Mouse (Mus musculus) adrenal gland, postnatal 10 days (tissue): ENCODE results near the gene Dazap1. TPM values are rescaled to one million over a fixed set of nuclear protein-coding genes. Genes with fewer than 3 reads are reported as not detected.

Experiments used
- DNase-seq: peaks from one replicate; pipeline ENCODE4 v3.0.0; 2021; ENCODE audit warnings: mixed read lengths
- total RNA-seq, 2 experiments: library from RNA; stranded (reverse); gene quantifications; 2 replicates each; pipeline ENCODE4 v1.2.3; 2021

Gene Dazap1
- total RNA-seq, 2 experiments from 2014 or later: 93.6 to 121 TPM

DNA sequence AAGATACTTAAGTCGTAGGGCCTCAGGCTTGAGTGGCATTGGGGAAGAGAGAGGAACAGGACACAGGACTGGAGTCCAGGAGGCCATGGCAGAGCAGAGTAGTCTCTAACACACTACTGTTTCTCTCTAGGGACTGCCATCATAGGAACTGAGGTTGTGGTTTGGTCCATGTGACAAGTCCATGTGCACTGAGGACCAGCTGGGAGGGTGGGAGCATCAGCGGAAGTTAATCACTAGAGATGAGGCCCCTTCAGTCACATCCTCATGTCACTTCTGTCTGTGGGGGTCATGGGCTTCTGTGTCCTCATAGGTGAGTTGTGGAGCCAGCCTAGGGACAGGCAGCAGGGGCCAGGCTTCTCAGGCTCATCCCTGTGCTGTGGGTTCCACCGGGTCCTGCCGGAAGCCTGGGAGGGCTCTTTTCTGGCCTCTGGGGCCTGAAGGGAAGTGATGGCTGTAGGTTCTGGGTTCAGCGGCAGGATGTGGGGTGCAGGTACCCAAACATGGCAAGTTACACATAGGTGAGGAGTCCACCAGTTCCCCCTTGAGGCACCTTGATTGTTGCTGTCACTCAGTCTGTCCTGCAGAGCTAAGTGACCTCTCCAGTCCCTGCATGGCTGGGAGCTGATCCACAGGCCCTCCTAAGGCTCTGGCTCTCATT, 10.0 kb downstream of the Dazap1 start:
- no peak for DNase-seq

DNA sequence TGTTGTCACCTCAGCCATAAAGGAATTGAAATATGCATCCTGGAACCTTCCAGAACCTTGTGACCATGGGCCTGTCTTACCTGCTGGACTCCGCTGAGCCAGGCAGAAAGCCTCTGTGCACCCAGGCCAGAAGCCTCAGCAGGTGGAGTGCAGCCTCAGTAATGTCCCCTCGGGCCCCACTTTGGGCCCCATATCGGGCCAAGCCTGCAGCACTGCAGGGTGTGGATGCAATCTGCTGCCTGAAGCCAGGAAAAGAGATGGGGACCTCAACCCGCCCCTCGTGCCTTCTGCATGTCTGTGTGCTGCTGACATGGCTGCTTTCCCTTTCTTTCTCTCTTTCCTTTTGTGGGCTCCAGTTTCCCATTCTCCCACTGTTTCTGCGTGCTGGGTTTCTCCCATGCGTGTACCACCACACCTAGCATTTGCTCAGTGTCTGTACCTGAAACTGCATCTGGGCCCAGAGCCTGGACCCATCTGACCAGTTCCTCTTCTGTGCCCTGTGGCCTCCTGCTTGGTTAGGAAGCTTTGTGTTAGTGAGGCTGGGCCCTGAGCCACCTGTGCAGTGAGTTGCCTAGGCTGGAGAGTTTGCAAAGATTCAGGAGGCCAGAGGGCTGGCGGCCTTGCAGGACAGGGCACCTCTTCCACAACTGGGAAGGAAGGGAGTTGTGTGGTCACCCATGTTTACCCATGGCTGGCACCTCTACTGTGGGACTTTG, 10.7 kb downstream of the Dazap1 start:
- DNase-seq: no peak

DNA sequence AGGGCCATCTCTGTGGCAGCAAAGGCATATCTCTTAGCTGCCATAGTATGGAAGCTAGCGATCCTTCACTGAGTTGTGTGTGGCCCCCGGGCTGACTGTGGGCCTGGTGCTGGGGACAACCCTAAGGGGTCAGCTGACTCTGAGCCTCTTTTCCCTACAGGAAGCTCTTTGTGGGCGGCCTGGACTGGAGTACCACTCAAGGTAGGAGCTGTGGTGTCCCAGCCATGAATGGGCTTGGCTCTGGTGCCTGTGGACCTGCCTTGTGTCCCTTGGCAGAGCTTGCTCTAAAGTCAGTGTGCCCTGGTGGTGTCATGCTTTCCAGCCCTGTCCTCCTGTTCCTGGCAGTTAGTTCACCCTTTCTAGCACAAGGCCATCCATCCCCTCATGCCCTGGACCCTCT, 12.6 kb downstream of the Dazap1 start:
- no peak for DNase-seq

DNA sequence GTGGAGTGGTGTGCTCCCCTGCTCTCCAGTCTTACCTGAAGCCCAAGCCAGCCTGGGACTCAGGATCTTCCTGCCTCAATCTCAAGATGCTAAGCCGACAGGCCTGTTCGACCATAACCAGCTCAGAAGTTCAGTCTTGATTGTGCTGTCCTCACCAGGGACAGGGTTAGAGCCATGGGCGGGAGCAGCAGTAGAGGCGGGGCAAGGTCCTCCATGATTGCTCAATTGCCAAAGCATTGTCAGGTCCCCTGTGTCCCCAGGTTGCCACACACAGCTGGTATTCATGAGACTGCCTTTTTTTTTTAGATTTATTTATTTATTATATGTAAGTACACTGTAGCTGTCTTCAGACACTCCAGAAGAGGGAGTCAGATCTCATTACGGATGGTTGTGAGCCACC, 15.0 kb downstream of the Dazap1 start:
- no peak for DNase-seq

DNA sequence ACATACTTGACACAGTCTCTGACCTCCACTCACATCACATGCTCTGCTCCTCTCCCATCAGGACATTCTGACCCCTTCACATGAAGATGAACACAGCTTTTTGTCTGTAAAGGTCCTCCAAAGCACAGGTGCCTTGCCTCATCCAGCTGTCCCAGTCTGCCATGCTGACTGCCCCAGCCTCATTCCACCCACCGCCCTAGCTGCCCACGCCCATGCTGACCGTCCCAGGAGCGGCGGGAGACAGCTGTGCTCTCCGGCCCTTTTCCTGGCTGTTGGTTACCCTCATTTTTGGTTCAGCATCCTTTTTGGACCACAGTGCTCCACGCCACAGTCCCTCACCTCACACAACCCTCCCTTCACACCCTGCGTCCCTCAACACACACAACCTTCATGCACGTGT, 17.1 kb downstream of the Dazap1 start:
- no peak for DNase-seq

DNA sequence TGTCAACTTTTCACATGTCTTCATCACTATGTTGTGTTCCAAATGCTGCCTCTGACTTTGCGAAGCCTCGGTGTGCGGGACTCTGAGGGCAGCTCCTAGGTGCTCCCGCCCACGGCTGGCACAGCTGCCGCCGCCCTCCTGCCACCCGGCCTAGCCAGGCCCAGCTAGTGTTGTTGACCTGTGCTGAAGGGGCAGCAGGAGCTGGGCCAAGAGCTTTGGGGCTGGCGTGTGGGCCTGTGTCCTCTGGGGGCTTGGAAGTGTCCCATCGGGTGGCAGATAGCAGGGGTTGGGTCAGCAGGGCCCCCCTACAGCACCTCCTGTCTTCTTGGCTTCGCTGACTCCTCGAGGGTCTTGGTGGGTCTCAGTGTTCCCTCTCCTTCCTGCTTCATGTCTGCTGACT, 18.0 kb downstream of the Dazap1 start:
- no peak for DNase-seq

DNA sequence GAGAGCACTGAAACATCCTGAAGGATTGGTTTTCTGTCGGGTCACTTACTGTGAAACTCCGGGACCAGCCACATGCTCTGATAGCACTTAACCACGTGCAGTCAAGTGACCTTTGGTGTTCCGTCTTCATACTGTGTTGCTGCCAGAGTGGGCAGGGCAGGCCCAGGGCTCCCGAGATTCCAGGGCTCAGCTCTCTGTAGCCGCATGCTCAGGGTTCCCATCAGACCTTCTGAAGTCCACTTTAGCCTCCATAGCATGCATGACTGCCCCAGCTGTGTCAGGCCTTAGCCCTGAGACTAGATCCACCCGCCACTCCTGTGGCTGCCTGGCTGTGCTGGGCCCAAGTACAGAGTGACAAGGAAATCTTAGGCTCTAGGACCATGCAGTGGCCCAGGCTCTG, 20.0 kb downstream of the Dazap1 start:
- DNase-seq: peak; percentile 70

DNA sequence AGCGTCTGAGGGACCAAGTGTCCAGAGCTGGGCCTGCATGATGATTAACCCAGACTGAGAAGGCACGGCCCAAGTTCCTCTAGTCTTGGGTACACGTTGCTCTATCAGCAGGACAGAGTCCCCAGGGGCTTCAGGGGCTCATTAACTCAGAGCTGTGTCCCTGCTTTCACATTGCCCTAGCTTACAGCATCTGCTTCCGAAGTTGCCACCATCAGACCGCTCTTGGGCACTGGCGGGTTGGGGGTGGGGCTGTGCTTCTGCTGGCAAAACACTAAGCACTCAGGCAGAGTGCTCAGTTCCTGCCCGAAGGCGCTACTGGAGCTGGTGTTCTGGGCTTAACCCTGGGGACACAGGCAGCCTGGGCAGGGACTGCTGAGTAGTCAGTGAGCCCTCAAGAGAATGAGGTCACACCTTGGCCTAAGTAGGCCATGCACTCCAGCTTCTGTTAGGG, 20.7 kb downstream of the Dazap1 start:
- DNase-seq: peak; percentile 83

DNA sequence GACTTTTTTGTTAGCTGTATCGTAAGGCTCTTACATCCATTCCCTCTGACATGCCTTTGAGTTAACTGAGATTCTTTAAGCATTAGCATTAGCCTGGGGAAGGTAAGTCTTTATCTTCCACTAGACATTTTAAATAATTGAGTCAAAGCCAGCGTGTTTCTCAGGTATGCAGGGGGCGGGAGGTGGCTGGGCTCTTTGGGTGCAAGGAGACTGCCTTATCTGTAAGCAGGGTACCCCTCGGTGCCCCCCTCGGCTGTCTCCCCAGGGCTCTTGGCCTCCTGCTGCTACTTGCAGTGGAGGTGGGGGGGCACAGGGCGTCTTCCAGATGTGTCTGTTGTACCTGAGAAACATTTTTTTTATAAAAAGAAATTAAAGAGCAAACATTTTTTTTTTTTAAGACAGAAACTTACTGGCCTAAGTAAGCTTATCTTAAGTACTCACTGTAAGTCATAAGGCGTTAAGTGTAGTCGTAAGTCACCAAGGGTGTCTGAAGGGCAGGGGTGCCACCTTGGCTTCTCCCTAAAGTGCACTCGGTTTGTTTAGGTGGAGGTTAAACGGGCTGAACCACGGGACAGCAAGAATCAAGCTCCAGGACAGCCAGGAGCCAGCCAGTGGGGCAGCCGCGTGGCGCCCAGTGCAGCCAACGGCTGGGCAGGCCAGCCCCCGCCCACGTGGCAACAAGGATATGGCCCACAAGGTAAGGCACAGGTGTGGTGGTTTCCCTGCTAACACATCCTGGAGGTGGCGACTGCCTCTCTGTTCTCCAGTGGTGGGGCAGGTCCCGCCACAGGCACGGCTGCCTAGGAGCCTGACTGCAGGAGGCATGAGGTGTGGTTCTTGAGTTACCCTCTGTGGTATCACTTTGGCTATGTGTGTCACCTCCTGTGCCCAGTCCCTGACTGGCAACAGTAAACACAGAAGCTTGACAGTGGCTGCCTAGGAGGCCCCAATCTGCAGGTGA, 21.5 kb downstream of the Dazap1 start:
- no peak for DNase-seq

DNA sequence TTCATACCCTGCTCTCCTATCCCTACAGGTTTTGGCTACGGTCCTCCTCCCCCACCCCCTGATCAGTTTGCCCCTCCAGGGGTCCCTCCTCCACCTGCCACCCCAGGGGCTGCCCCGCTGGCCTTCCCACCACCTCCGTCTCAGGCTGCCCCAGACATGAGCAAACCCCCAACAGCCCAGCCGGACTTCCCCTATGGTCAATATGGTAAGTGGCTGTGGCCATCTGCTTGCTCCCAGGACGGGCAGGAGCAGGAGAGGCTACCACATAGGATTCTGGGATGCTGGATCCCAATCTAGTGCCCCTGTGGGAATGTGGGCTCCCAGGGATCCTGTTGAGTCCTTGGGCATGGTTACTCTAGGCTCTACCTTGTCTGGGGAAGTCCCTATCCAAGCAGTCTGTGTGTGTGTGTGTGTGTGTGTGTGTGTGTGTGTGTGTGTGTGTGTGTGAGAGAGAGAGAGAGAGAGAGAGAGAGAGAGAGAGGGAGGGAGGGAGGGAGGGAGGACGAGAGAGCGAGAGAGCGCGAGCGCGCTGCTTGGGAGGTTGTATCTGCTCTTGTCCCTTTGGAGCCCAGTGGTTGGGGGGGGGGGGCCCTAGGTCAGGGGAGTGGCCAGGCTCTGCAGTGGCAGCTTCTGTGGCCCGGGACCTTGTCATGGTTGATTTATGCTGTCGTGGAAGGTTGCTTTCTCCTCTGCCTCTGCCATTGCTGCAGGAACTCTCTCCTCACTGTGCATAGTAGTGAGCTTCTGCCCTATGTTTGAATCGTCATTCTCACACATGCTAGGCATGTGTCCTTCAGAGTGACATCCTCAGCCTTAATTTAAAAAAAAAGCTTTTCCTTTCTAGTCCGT, 24.2 kb downstream of the Dazap1 start:
- peak; percentile 78 for DNase-seq

DNA sequence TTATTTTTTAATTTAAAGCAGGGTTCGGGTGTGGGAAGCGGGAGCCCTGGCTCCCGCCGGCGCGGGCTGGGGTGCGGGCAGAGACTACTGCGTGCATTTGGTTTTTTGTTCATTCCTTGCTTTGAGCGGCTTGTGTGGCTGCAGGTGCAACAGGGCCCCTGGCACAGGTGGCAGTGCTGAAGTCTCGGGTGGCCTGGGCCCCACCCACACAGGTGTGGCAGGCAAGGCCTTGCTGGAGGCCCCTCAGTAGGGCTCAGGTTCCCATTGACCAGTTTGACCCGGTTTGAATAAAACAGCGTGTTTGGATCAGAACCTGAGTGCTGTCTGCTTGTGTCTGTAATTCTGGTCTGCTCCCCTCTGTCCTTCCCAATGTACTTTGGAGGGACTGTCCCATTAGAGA, 26.8 kb downstream of the Dazap1 start:
- DNase-seq: no peak

DNA sequence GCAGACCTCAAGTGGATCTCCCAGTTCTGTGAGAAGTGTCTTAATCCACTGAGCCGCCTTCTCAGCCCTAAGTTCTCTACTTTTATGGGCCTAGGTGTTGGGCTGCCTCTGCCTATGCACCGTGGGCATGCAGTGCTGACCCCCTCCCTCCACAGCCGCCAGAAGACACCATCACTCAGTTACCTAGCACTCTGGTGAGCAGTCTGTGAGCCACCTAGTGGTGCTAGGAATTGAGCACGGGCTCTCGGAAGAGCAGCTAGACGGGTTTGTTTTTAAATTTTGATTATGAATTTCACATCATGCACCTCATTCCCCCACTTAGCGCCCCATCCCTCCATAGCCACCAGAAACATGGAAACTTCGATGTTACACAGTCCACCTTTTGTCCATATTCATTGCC, 27.4 kb downstream of the Dazap1 start:
- DNase-seq: no peak

DNA sequence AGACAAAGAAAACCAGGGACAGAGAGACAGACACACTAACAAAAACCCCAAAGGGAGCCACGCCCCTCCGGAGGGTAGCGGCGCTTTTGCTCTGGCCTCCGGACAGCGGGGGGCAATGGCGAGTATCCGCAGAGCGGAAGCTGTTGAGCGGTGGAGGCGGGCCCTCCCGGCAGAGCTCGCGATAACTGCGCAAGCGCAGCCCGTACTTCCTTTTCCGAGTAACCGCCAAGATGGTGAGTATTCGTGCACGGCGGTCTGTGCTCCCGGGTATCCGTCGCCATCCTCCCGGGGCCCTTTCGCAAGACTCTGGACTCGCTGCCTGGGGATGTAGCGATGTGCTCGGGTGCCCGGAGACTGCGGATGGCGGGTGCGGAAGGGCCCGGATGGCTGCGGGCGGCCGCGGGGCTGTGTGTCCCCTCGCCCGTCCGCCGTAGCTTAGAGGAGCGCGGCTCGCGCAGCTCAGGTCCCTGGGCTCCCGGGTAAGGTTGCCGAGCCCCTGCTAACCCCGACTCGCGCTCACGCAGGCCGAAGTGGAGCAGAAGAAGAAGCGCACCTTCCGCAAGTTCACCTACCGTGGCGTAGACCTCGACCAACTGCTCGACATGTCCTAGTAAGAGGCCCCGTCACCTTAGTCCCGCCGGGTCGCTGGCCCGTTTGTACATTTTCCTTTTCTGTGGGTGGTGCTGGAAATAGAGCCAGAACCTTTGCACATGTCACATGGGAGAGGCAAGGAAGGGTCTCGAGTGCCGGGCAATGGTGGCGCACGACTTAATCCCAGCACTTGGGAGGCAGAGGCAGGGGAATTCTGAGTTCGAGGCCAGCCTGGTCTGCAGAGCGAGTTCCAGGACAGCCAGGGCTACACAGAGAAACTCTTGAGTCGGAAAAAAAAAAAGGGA, 31.2 kb downstream of the Dazap1 start, which contains the start of gene Rps15:
Gene Rps15 (plus strand): TSS at position 203 of the 896 bp plus-strand sequence.
- peak; percentile 97 for DNase-seq

DNA sequence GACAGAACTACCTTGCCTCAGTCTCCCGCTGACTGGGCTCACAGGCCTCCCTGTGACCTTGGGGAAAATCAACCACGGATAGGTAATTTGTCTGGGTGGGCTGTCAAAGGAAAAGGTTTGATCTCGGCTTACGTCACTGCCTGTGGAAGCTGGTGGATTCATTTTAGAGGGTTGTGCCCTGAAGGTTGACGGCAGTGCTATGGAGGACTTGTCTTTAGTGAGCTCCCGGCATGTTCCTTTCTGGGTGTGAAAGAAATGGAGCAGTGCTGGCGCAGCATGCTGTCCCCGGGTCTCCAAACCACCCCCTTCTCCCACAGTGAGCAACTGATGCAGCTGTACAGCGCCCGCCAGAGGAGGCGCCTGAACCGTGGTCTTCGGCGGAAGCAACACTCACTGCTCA, 32.0 kb downstream of the Dazap1 start:
- DNase-seq: no peak

DNA sequence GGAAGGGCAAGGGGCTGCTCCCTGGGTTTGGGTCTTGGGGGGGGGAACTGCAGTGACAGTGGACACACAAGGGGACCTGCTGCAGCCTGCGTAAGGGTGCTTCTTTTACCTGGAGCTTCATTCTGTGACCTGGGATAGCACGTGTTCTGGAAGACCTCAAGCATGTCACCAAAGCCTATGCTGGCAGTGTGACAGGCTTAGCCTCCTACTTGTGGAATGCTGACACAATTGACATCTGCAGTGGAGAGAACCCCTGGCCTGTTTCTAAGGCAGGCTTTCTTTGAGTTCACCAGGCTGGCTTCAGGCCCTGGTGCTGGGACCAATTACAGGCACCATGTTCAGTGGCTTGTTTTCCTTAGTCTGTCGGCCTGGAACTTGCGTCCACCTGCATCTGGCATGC, 33.0 kb downstream of the Dazap1 start:
- DNase-seq: no peak

DNA sequence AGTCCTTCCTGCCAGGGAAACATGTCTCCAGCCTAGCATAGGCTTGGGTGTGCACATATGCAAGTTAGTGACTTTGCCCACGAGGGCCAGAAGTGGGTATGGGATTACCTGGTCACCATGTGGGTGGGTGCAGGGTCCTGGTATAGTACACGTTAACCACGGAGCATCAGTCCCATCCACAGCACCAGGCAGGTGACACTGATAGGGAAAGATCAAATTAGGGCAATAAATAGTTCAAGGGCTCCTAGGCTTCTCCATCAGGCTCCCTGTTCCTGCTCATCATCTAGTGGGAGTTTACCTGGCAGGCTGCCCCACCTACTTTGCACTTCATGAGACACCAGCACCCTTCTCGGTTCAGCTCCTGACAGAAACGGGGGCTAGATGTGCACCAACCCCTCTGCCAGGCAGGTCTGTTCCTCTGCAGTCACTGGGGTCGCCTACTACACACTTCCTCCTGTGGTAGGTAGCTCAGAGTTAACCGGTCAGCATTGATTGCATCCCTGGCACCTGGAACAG, 33.6 kb downstream of the Dazap1 start:
- DNase-seq: no peak

DNA sequence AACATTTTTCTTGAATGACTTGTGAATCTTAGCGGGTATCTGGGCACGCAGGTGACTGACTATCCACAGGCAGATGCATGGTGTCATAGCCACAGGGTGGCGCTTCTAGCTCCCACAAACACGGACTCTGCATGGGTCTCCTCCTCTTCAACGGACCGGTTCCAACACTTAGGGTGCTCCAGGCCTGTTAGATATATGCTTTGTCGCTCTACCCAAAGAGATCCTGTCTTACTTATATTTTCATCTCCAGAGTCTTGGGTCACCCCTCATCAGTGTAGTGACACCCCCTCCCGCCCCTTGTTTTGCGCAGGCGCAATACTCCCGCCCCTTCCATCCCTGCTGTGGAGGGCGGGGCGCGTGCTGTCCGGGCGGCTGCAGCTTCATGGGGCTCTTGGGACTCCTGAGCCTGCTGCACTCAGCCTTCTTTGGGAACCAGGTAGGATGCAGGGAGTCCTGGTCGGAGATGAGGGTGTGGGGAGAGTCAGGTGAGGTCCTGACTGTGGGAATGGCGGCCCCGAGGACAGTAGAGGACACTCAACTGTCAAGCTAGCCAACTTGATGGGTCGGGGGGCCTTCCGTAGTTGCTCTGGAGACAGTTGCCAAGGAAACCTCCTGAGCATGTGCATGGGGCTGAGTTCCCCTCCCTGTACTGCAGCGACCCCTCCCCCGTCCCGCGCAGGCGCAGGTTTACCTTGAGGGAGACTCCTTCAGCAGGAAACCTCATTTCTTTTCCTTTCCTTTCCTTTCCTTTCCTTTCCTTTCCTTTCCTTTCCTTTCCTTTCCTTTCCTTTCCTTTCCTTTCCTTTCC, 34.5 kb downstream of the Dazap1 start, which contains the start of gene Apc2:
Gene Apc2 (plus strand): TSS at position 360 of the 808 bp plus-strand sequence.
- DNase-seq: peak; percentile 76

DNA sequence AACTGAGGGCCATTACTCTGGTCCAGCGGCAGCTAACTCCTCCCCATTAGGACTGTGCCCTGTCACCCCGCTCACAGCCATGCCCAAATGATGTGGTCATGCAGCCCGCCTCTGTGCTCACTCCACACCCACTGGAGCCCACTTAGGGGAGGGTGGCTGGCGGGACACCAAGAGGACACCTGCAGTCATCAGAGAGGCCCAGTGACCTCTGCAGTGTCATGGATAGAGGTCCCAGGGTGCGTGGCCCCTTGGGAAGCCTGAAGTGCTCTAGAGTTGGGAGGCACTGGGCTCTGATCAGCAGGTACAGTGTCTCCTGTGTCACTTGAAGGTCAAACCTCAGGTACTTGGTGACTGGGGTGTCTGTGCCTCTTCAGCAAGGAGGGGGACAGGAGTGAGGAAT, 35.5 kb downstream of the Dazap1 start:
- no peak for DNase-seq

DNA sequence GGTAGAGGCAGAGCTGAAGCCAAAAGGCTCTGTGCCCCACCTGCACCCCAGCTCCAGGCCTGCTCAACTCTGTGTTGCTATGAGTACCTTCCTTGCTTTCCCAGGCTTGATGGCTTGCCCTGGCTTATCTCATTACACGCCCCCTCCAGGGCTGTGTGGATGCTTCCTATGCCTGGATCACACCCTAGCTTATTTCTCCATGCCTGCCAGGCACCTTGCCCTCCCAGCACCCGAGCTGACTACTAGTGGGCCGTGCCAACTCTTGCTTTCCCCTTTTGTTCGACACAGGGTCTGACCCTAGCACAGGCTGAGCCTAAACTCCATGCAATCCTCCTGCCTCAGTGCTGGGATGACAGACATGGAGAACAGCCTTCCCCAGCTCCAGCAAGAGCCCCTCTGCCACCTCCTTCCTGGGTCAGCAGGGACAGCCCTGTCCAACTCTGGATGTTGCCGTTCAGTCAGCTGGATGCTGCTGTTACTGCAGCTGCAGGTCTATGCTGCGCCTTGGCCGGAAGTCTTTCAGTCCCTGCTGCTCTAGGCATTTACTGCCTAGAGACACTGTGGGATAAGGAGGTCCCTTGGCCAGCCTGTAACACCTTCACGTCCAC, 36.3 kb downstream of the Dazap1 start:
- DNase-seq: no peak
